ENCODE assay signal across 26 mouse cellular contexts in genomic region chr8:48659226-48659625, GRCm38 (mm10).
DNase-seq lines count a peak whose midpoint lies in the region; ATAC-seq and TF ChIP-seq lines count a peak whose summit lies in the region.
"Had no signal": no experiment of that assay in that cellular context is flagged by ENCODE, and none has a peak within 500 bp of the region (broad histone marks: within the 10 kb centered on the region; RNA-seq: fewer than 3 reads in every experiment).

No protein-coding gene starts in this region.

- no peak overlapping the region for H3K9ac ChIP-seq in embryonic facial prominence, embryonic 12.5 days
- no peak overlapping the region for H3K9ac ChIP-seq in lung, embryonic 14.5 days
- H3K9ac ChIP-seq in embryonic facial prominence, embryonic 13.5 days, result no peak overlapping the region
- H3K9ac ChIP-seq in stomach, postnatal 0 days (ENCODE audit: low read length), result no peak overlapping the region
- H3K9ac ChIP-seq: forebrain, embryonic 12.5 days had no signal

- no peaks in the 10 kb centered on the region for H3K36me3 ChIP-seq in embryonic facial prominence, embryonic 12.5 days
- peaks cover 11% of the 10 kb centered on the region for H3K36me3 ChIP-seq in embryonic facial prominence, embryonic 10.5 days (replicated peaks)
- H3K36me3 ChIP-seq in lung, embryonic 14.5 days (ENCODE audit: insufficient read depth), result no peaks in the 10 kb centered on the region
- H3K36me3 ChIP-seq in embryonic facial prominence, embryonic 13.5 days, result no peaks in the 10 kb centered on the region
- H3K36me3 ChIP-seq in stomach, postnatal 0 days (ENCODE audit: control insufficient read depth, insufficient read depth, low read length), result no peaks in the 10 kb centered on the region
- H3K36me3 ChIP-seq: forebrain, embryonic 12.5 days; G1E had no signal

- no peaks in the 10 kb centered on the region for H3K9me3 ChIP-seq in embryonic facial prominence, embryonic 12.5 days
- no peaks in the 10 kb centered on the region for H3K9me3 ChIP-seq in embryonic facial prominence, embryonic 10.5 days
- H3K9me3 ChIP-seq in lung, embryonic 14.5 days (ENCODE audit: low read depth, low read length), result no peaks in the 10 kb centered on the region
- no peaks in the 10 kb centered on the region for H3K9me3 ChIP-seq in embryonic facial prominence, embryonic 13.5 days
- no peaks in the 10 kb centered on the region for H3K9me3 ChIP-seq in stomach, postnatal 0 days (ENCODE audit: control insufficient read depth, low read length)
- H3K9me3 ChIP-seq: forebrain, embryonic 12.5 days had no signal

- 0 out of 2 replicates have a peak overlapping the region, but pooled peaks have one; percentile 36 for H3K27ac ChIP-seq in embryonic facial prominence, embryonic 12.5 days
- H3K27ac ChIP-seq in embryonic facial prominence, embryonic 10.5 days (replicated peaks), result no peak overlapping the region
- H3K27ac ChIP-seq in lung, embryonic 14.5 days (ENCODE audit: low read depth), result no peak overlapping the region
- H3K27ac ChIP-seq in embryonic facial prominence, embryonic 13.5 days, result 0 out of 2 replicates have a peak overlapping the region, but pooled peaks have one; percentile 9
- peak overlapping the region; percentile 70 for H3K27ac ChIP-seq in embryonic fibroblast, embryonic 13.5 days (ENCODE audit: insufficient read depth, low read length)
- no peak overlapping the region for H3K27ac ChIP-seq in stomach, postnatal 0 days (replicated peaks)
- H3K27ac ChIP-seq: forebrain, embryonic 10.5 days; forebrain, embryonic 12.5 days had no signal

- TF ChIP-seq POLR2A in lung, adult 2 months (IDR thresholded peaks at IDR 0.05; ENCODE audit: borderline replicate concordance, extremely low read depth, low read depth, low read length), result no peak
- no peak for TF ChIP-seq POLR2A in embryonic fibroblast, embryonic 13.5 days (IDR thresholded peaks at IDR 0.05; ENCODE audit: low read depth, low read length)

- DNase-seq in embryonic facial prominence, embryonic 10.5 days (ENCODE audit: low spot score), result no peak
- peak; percentile 22 for DNase-seq in lung, embryonic 14.5 days
- DNase-seq in lung, adult 2 months, result no peak
- DNase-seq in natural killer cell, adult 2 months (ENCODE audit: low spot score in 2 of 2), result no peak
- DNase-seq in stomach, postnatal 0 days (ENCODE audit: low spot score), result no peak
- DNase-seq: adrenal gland, adult 8-10 months; adrenal gland, postnatal 14 days; adrenal gland, postnatal 36 days; B cell, adult 2 months; cerebellum, adult 11-12 months; cerebellum, adult 2 months; cerebellum, adult 9-10 months; cerebellum, postnatal 10 days; cerebellum, postnatal 25 days had no signal

- no peak for TF ChIP-seq EP300 in stomach, postnatal 0 days (optimal IDR thresholded peaks at IDR 0.05)

- no peak for ATAC-seq in embryonic facial prominence, embryonic 12.5 days (ENCODE audit: insufficient number of reproducible peaks, insufficient read depth, low FRiP score, low TSS enrichment)
- no peak for ATAC-seq in lung, embryonic 14.5 days (ENCODE audit: insufficient read depth)
- no peak for ATAC-seq in embryonic facial prominence, embryonic 13.5 days (ENCODE audit: insufficient number of reproducible peaks, insufficient read depth, low FRiP score, low TSS enrichment, low read depth)
- ATAC-seq in stomach, postnatal 0 days (ENCODE audit: low FRiP score, low TSS enrichment), result no peak
- ATAC-seq: activated CD4-positive, CD25-positive, alpha-beta regulatory T cell, adult 4 months; CD4-positive, CD25-positive, alpha-beta regulatory T cell, adult 4 months; forebrain, embryonic 14.5 days; forebrain, embryonic 16.5 days had no signal

- TF ChIP-seq CTCF in lung, embryonic 14.5 days (IDR thresholded peaks at IDR 0.05; ENCODE audit: low read depth), result no peak
- TF ChIP-seq CTCF in lung, adult 2 months (IDR thresholded peaks at IDR 0.05; ENCODE audit: insufficient read depth, low read length), result no peak
- TF ChIP-seq CTCF in embryonic fibroblast, embryonic 13.5 days (IDR thresholded peaks at IDR 0.05; ENCODE audit: borderline replicate concordance, insufficient read depth, low read length), result no peak
- no peak for TF ChIP-seq CTCF in stomach, postnatal 0 days (IDR thresholded peaks at IDR 0.05; ENCODE audit: low read depth)

- no peak overlapping the region for H3K4me2 ChIP-seq in embryonic facial prominence, embryonic 12.5 days (replicated peaks)
- no peak overlapping the region for H3K4me2 ChIP-seq in lung, embryonic 14.5 days
- H3K4me2 ChIP-seq in embryonic facial prominence, embryonic 13.5 days, result no peak overlapping the region
- H3K4me2 ChIP-seq in stomach, postnatal 0 days (replicated peaks; ENCODE audit: low read depth), result no peak overlapping the region
- H3K4me2 ChIP-seq: forebrain, embryonic 12.5 days had no signal

- 87% methylated on average over 1 of the region's 1 CpGs for WGBS in embryonic facial prominence, embryonic 12.5 days
- WGBS in embryonic facial prominence, embryonic 10.5 days, result 93% methylated on average over 1 of the region's 1 CpGs
- 96% methylated on average over 1 of the region's 1 CpGs for WGBS in lung, embryonic 14.5 days
- WGBS in lung, adult 2 months, result 82% methylated on average over 1 of the region's 1 CpGs
- 82% methylated on average over 1 of the region's 1 CpGs for WGBS in embryonic facial prominence, embryonic 13.5 days
- WGBS in stomach, postnatal 0 days, result 95% methylated on average over 1 of the region's 1 CpGs

- H3K27me3 ChIP-seq in embryonic facial prominence, embryonic 12.5 days, result no peaks in the 10 kb centered on the region
- no peaks in the 10 kb centered on the region for H3K27me3 ChIP-seq in embryonic facial prominence, embryonic 10.5 days (replicated peaks; ENCODE audit: low read depth, poor library complexity, severe bottlenecking)
- no peaks in the 10 kb centered on the region for H3K27me3 ChIP-seq in lung, embryonic 14.5 days (ENCODE audit: insufficient read depth, low read length)
- no peaks in the 10 kb centered on the region for H3K27me3 ChIP-seq in embryonic facial prominence, embryonic 13.5 days
- no peaks in the 10 kb centered on the region for H3K27me3 ChIP-seq in stomach, postnatal 0 days (ENCODE audit: control insufficient read depth, insufficient read depth, low read length)
- H3K27me3 ChIP-seq: CH12.LX; forebrain, embryonic 12.5 days; Patski had no signal

- H3K4me3 ChIP-seq in embryonic facial prominence, embryonic 12.5 days, result no peak overlapping the region
- no peak overlapping the region for H3K4me3 ChIP-seq in embryonic facial prominence, embryonic 10.5 days
- no peak overlapping the region for H3K4me3 ChIP-seq in lung, embryonic 14.5 days (ENCODE audit: low read depth, low read length)
- no peak overlapping the region for H3K4me3 ChIP-seq in lung, adult 2 months (replicated peaks; ENCODE audit: extremely low read depth, low read depth, low read length)
- no peak overlapping the region for H3K4me3 ChIP-seq in embryonic facial prominence, embryonic 13.5 days
- no peak overlapping the region for H3K4me3 ChIP-seq in embryonic fibroblast, embryonic 13.5 days (ENCODE audit: insufficient read depth, low read length)
- H3K4me3 ChIP-seq in stomach, postnatal 0 days (ENCODE audit: low read depth, low read length), result no peak overlapping the region
- H3K4me3 ChIP-seq: forebrain, embryonic 10.5 days; forebrain, embryonic 12.5 days had no signal

- peaks cover 12% of the 10 kb centered on the region for H3K4me1 ChIP-seq in embryonic facial prominence, embryonic 12.5 days
- H3K4me1 ChIP-seq in embryonic facial prominence, embryonic 10.5 days, result no peaks in the 10 kb centered on the region
- H3K4me1 ChIP-seq in lung, embryonic 14.5 days (ENCODE audit: insufficient read depth), result no peaks in the 10 kb centered on the region
- H3K4me1 ChIP-seq in lung, adult 2 months (ENCODE audit: control insufficient read depth, insufficient read depth, low read length), result no peaks in the 10 kb centered on the region
- H3K4me1 ChIP-seq in embryonic facial prominence, embryonic 13.5 days, result peaks cover 16% of the 10 kb centered on the region
- peaks cover 16% of the 10 kb centered on the region for H3K4me1 ChIP-seq in embryonic fibroblast, embryonic 13.5 days (ENCODE audit: control insufficient read depth, insufficient read depth, low read length)
- no peaks in the 10 kb centered on the region for H3K4me1 ChIP-seq in stomach, postnatal 0 days (replicated peaks; ENCODE audit: control insufficient read depth, insufficient read depth)

Comparison
In these comparisons a context has a peak if more than half of its experiments do, and no peak if none do; other contexts are left out.
1. H3K27ac ChIP-seq: peak in embryonic facial prominence, embryonic 12.5 days (single experiment), embryonic facial prominence, embryonic 13.5 days (single experiment) and embryonic fibroblast, embryonic 13.5 days (single experiment); none in embryonic facial prominence, embryonic 10.5 days (single experiment), lung, embryonic 14.5 days (single experiment) and stomach, postnatal 0 days (single experiment).